Mouse (Mus musculus): ENCODE measurements around the gene Nsmce4a.

GRCm38 (mm10) chr7:130578066-130578465 lies 5.1 kb upstream of the Nsmce4a start:
- no peak for TF ChIP-seq GATA1 (IDR thresholded peaks at IDR 0.05; ENCODE audit: borderline replicate concordance, low read length)
- no peak for TF ChIP-seq FLI1 (IDR thresholded peaks at IDR 0.05; ENCODE audit: low read length)
